In genomic region chr7:34216474-34216873, GRCm38 (mm10) we compare ENCODE assay signal across 34 mouse cellular contexts. TPM values are rescaled to one million over a fixed set of nuclear protein-coding genes. Genes with fewer than 3 reads are reported as not detected.
"Had no signal": no experiment of that assay in that cellular context is flagged by ENCODE, and none has a peak within 500 bp of the region (broad histone marks: within the 10 kb centered on the region; RNA-seq: fewer than 3 reads in every experiment).

No protein-coding gene starts in this region.

- H3K9ac ChIP-seq: heart, embryonic 12.5 days; hindbrain, embryonic 12.5 days; hindbrain, embryonic 14.5 days; intestine, embryonic 15.5 days; limb, embryonic 12.5 days had no signal

- H3K9me3 ChIP-seq: heart, embryonic 10.5 days; heart, embryonic 12.5 days; hindbrain, embryonic 10.5 days; hindbrain, embryonic 12.5 days; intestine, embryonic 15.5 days; limb, embryonic 10.5 days; limb, embryonic 12.5 days had no signal

- ATAC-seq: hindbrain, embryonic 16.5 days; inflammation-experienced regulatory T-cells, adult 6 months; intestine, embryonic 15.5 days; intestine, postnatal 0 days had no signal

- H3K27me3 ChIP-seq: heart, embryonic 12.5 days; hindbrain, embryonic 12.5 days; intestine, embryonic 15.5 days; limb, embryonic 12.5 days had no signal

- H3K4me2 ChIP-seq: heart, embryonic 12.5 days; hindbrain, embryonic 12.5 days; hindbrain, embryonic 14.5 days; intestine, embryonic 15.5 days; limb, embryonic 12.5 days; liver, embryonic 11.5 days had no signal

- DNase-seq: gastrocnemius, postnatal 25 days; heart, adult 18-20 months; heart, postnatal 4 days; kidney, adult 18-20 months; kidney, adult 8-10 months; kidney, postnatal 10 days; kidney, postnatal 25 days; kidney, postnatal 4 days; liver had no signal

- H3K4me1 ChIP-seq: heart, embryonic 10.5 days; heart, embryonic 12.5 days; hindbrain, embryonic 10.5 days; hindbrain, embryonic 12.5 days; limb, embryonic 10.5 days; limb, embryonic 12.5 days had no signal

- H3K4me3 ChIP-seq: heart, embryonic 10.5 days; heart, embryonic 12.5 days; hindbrain, embryonic 10.5 days; hindbrain, embryonic 12.5 days; intestine, embryonic 15.5 days; layer of hippocampus, adult 2 months; left cerebral cortex, adult 2 months; limb, embryonic 10.5 days; limb, embryonic 12.5 days had no signal

- H3K27ac ChIP-seq: heart, embryonic 10.5 days; hindbrain, embryonic 10.5 days; hindbrain, embryonic 12.5 days; hindbrain, embryonic 14.5 days; intestine, embryonic 15.5 days; layer of hippocampus, adult 2 months; left cerebral cortex, adult 2 months; limb, embryonic 10.5 days; limb, embryonic 12.5 days had no signal

RNA-seq across cellular contexts. Expression of gene Gm6096, which starts 34.4 kb away (rescaled TPM):
- total RNA-seq: gastrocnemius, adult 8-10 months; gastrocnemius, postnatal 25 days; gastrocnemius, postnatal 4 days; granulocyte monocyte progenitor cell, adult 5-6 weeks; heart, adult 18-20 months; heart, adult 8-10 months; heart, postnatal 25 days; heart, postnatal 4 days; layer of hippocampus, adult 2 months; layer of hippocampus, postnatal 10 days; layer of hippocampus, postnatal 25 days; left cerebral cortex, adult 2 months; left cerebral cortex, postnatal 14 days; left cerebral cortex, postnatal 36 days had no signal
- polyA plus RNA-seq: frontal cortex, adult 2 months; heart, embryonic 10.5 days; hindbrain, embryonic 10.5 days; hindbrain, embryonic 12.5 days; inflammation-experienced regulatory T-cells, adult 6 months; intestine, embryonic 15.5 days; intestine, postnatal 0 days; kidney, embryonic 14.5 days; limb, embryonic 10.5 days; liver, embryonic 11.5 days had no signal
